Mouse (Mus musculus) liver, postnatal 0 days (tissue): ENCODE results near the gene A530032D15Rik. TPM values are rescaled to one million over a fixed set of nuclear protein-coding genes. Genes with fewer than 3 reads are reported as not detected.
A peak's percentile ranks its signal among the peaks of the same experiment; 100 is the strongest.
"Not testable (repeated sequence)": the region's sequence is repeated elsewhere in the genome, so short reads cannot be mapped to it uniquely, and the experiment has no call there.

Experiments
- ATAC-seq: fragments of 200-750 bp; cut with Nextera tagmentation; 2 replicates; pipeline ENCODE4 v1.8.0; 2017; ENCODE audit warnings: mild to moderate bottlenecking, moderate library complexity
- DNase-seq: peaks from one replicate; pipeline ENCODE4 v3.0.0-alpha.2; 2016
- H3K27ac ChIP-seq: fragments of 300-500 bp; sonication (generic); 2 replicates; pipeline ENCODE4 v1.5.1; 2014; ENCODE audit warnings: antibody characterized with exemption, moderate library complexity, mild to moderate bottlenecking, low read depth
- H3K27me3 ChIP-seq: fragments of 300-500 bp; sonication (generic); 2 replicates; pipeline ENCODE4 v1.6.1; 2014; ENCODE audit warnings: low read length, control low read depth, mixed read lengths; ENCODE audit not compliant: insufficient read depth
- H3K36me3 ChIP-seq: fragments of 300-500 bp; sonication (generic); replicated peaks from 2 replicates; pipeline ENCODE4 v1.6.1; 2014; ENCODE audit warnings: mild to moderate bottlenecking, control low read depth, low read length, moderate library complexity, mixed read lengths; ENCODE audit not compliant: insufficient read depth
- H3K4me1 ChIP-seq: fragments of 300-500 bp; sonication (generic); 2 replicates; pipeline ENCODE4 v1.6.1; 2014; ENCODE audit warnings: antibody characterized with exemption, mild to moderate bottlenecking, control low read depth; ENCODE audit not compliant: insufficient read depth
- H3K4me2 ChIP-seq: fragments of 300-500 bp; sonication (generic); 2 replicates; pipeline ENCODE4 v1.6.1; 2014; ENCODE audit warnings: low read depth, mild to moderate bottlenecking, low read length, moderate library complexity, mixed read lengths
- H3K4me3 ChIP-seq: fragments of 300-500 bp; sonication (generic); 2 replicates; pipeline ENCODE4 v1.5.1; 2014; ENCODE audit warnings: low read depth, low read length
- H3K9ac ChIP-seq: fragments of 300-500 bp; sonication (generic); replicated peaks from 2 replicates; pipeline ENCODE4 v1.6.1; 2014; ENCODE audit warnings: mild to moderate bottlenecking, moderate library complexity
- H3K9me3 ChIP-seq: fragments of 300-500 bp; sonication (generic); 2 replicates; pipeline ENCODE4 v1.6.1; 2016; ENCODE audit warnings: mild to moderate bottlenecking, control low read depth, low read length, mixed read lengths
- CTCF ChIP-seq: sonication (generic); IDR thresholded peaks from 2 replicates; pipeline ENCODE4 v1.5.1; 2016; ENCODE audit warnings: antibody characterized with exemption, low read depth
- WGBS: fragments of 180-500 bp; shearing (Covaris S2); extraction: QIAGEN DNeasy Blood & Tissue Kit; methylation state at CpG from one replicate; pipeline ENCODE4 v1.1.7; 2014; ENCODE audit not compliant: insufficient replicate concordance; 5-methylcytosine and 5-hydroxymethylcytosine counted together
- polyA plus RNA-seq: library from polyadenylated mRNA; unstranded; fragments of >200 nt; fragmentation: Nextera tagmentation; extraction: Ambion mirVana; gene quantifications from 2 replicates; pipeline ENCODE4 v1.2.1, GENCODE M21; 2015

A530032D15Rik gene
- 0.15 and 0.23 TPM in 2 replicates for polyA plus RNA-seq

DNA sequence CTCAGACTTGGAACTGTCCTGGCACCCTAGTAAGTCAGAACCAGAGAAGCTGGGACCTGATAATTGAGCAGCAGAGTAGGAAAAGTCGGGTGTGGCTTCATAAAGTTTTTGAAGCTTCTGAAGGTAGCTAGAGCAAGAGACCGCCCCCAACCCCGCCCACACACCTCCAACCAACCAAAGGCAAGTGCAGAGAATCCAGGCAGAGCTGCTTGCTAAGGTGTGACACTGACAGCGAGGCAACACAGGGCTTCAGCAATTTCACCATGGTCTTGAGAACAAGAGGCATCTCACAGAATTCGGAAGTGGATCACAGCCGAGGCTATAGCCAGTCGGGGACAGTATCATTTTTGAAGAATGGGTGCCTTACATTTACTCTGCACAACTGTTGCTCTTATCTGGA, at the start of gene A530032D15Rik:
TSS of gene A530032D15Rik (minus strand) at position 101 of the 400 bp plus-strand sequence.
- not testable (repeated sequence) for H3K27me3 ChIP-seq, H3K9ac ChIP-seq, H3K4me2 ChIP-seq, H3K4me1 ChIP-seq, H3K4me3 ChIP-seq, H3K27ac ChIP-seq, H3K9me3 ChIP-seq, H3K36me3 ChIP-seq, DNase-seq, ATAC-seq
- no CpG with 5 or more reads among the region's 7 CpGs for WGBS

- 68% methylated on average over 4 of the region's 5 CpGs for WGBS
- not testable (repeated sequence) for H3K4me3 ChIP-seq, H3K9me3 ChIP-seq, H3K9ac ChIP-seq, H3K36me3 ChIP-seq, H3K4me2 ChIP-seq, ATAC-seq, DNase-seq, H3K27me3 ChIP-seq, H3K27ac ChIP-seq, H3K4me1 ChIP-seq
Measured at GRCm38 (mm10) chr1:85155151-85155550, 45.5 kb upstream of the A530032D15Rik start.

DNA sequence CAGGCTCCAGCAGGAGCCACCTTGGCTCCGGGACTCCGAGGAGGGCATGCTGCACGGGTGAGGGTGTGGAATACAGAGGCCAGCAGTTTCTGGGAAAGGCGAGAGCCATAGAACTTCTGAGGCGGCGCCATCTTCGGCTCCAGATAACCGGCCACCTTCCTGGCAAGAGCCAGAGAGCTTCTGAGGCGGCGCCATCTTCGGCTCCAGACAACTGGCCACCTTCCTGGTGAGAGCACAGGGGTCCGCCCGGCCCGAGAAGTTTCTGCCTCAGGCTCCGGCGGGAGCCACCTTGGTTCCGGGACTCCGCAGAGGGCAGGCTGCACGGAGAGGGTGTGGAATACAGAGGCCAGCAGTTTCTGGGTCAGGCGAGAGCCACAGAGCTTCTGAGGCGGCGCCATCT, 24.0 kb upstream of the A530032D15Rik start:
- H3K27me3 ChIP-seq, H3K36me3 ChIP-seq, ATAC-seq, H3K4me3 ChIP-seq, H3K4me1 ChIP-seq, H3K4me2 ChIP-seq, H3K9ac ChIP-seq, DNase-seq, H3K27ac ChIP-seq, H3K9me3 ChIP-seq: not testable (repeated sequence)
- 80% methylated on average over 22 of the region's 22 CpGs for WGBS

DNA sequence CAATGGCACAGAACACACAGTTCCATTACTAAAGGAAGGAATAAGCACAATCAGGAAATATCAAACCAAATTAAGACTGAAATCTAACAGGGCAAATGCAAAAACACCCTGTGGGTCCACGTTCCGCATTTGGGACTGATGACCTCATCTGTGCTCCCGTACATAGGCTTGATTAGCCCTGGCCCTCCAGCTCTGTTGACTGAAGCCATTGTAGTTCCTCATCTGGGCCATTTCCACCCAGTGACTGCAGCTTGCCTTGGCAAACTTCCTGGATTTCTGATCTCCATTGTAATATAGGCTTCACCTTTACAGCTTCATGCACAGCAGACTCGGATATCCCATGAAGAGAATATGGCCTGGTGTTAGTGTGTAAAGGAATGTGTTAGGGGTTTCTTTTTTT, 12.2 kb upstream of the A530032D15Rik start:
- not testable (repeated sequence) for H3K27me3 ChIP-seq, H3K9me3 ChIP-seq, H3K27ac ChIP-seq, H3K4me3 ChIP-seq, H3K9ac ChIP-seq, H3K36me3 ChIP-seq, H3K4me2 ChIP-seq, DNase-seq, ATAC-seq, H3K4me1 ChIP-seq
- WGBS, result 77% methylated on average over 4 of the region's 4 CpGs

DNA sequence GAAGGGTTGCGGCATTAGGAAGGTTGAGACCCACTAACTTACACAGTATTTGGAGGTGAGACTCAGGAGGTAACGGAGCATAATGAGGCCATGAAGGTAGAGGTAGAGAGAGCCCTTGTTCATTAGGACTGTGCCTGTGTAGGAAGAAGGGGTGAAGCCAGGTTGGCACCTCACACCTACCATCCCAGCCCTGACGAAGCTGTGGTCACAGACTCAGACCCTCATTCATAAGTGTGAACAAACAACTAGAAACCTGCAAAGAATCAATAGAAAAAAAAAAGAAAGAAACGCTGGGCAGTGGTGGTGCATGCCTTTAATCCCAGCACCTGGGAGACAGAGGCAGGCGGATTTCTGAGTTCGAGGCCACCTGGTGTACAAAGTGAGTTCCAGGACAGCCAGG, 8.7 kb upstream of the A530032D15Rik start:
- H3K27me3 ChIP-seq, H3K27ac ChIP-seq, H3K4me1 ChIP-seq, DNase-seq, H3K4me3 ChIP-seq, H3K9me3 ChIP-seq, H3K9ac ChIP-seq, ATAC-seq, H3K4me2 ChIP-seq, H3K36me3 ChIP-seq: not testable (repeated sequence)
- WGBS, result 65% methylated on average over 5 of the region's 6 CpGs

- 53% methylated on average over 4 of the region's 6 CpGs for WGBS
- not testable (repeated sequence) for H3K4me2 ChIP-seq, ATAC-seq, DNase-seq, H3K27ac ChIP-seq, H3K4me3 ChIP-seq, H3K9ac ChIP-seq, H3K36me3 ChIP-seq, H3K27me3 ChIP-seq, H3K9me3 ChIP-seq, H3K4me1 ChIP-seq
Measured at GRCm38 (mm10) chr1:85117537-85117936, 7.9 kb upstream of the A530032D15Rik start.

DNA sequence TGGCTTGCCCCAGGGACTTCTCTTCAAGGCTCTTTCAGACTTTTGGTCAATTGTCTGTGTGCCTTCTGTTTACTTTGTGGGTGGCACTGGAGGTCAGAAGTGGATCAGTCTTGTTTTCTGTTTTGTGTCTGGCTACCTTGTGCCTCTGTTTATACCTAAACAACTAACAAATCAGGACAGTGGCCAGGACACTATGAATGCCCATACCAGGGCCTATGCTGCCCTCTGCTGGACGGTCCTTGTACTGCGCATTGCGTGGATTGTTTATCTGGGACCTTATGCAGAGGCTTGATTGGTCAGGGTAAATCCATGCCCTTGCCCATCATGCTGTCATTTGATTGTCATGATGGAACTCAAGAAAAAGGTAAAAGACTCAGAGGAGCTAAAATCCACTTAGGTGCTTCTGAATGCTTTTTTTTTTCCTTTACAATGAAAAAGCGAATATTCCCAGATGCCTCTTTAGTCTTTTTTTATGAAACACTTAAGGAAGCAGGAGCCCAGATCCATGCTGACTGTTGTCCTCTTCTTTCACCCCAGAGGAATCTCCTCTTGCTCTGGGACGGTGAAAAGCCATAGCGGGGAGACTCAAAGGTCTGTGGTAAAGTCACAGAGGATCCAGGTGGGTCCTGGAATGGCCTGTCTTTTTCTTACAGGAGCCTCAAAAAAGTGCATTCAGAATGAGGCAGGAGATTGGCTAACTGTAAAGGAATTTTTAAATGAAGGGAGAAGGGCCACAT, 5.2 kb upstream of the A530032D15Rik start:
- not testable (repeated sequence) for H3K4me3 ChIP-seq, H3K36me3 ChIP-seq, ATAC-seq, H3K9ac ChIP-seq, H3K27ac ChIP-seq, H3K4me2 ChIP-seq, DNase-seq, H3K9me3 ChIP-seq, H3K27me3 ChIP-seq, H3K4me1 ChIP-seq
- peak; percentile 29 for TF ChIP-seq CTCF
- 51% methylated on average over 6 of the region's 6 CpGs for WGBS

DNA sequence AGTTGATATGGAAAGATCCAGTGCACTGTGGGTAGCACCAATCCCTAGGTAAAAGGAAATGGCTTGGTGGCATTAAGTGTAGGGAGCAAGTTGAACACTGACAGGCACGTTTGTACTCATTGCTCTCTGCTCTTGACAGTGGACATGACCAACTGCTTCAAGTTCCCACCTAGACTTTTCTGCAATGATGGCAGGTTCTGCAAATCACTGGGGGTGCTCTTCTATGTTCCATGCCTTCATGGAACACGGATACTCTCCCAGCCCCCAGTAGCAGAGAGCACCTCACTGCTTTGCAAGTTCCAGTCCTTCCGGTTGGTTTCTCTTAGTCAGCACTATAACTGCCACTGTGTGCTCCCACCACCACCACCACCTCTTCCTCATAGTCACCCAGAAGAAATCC, 4.4 kb upstream of the A530032D15Rik start:
- H3K4me3 ChIP-seq, ATAC-seq, H3K9me3 ChIP-seq, H3K27me3 ChIP-seq, H3K36me3 ChIP-seq, H3K9ac ChIP-seq, H3K27ac ChIP-seq, H3K4me1 ChIP-seq, H3K4me2 ChIP-seq: not testable (repeated sequence)
- peak; percentile 10 for DNase-seq
- 71% methylated on average over 3 of the region's 3 CpGs for WGBS

DNA sequence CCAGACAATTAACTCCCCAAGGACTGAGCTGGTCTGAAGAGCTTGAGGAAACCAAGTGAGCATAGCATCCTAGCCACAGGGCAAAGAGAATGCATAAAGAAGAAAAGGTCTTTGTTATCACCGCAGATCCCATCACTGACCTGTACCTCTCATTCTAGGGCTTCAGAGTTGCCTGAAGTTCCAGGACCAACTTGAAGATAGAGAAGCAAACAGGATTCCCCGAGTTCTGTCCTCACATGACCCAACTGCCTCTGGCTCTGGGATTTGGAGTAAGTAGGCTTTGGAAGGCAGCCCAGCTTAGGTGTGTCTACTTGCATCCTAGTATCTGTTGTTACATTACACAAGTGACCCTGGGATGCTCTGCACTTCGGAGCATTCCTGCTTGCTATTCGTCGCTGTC, 3.2 kb upstream of the A530032D15Rik start:
- not testable (repeated sequence) for H3K36me3 ChIP-seq, DNase-seq, H3K4me3 ChIP-seq, H3K9ac ChIP-seq, H3K27ac ChIP-seq, H3K9me3 ChIP-seq, H3K4me1 ChIP-seq, H3K4me2 ChIP-seq, H3K27me3 ChIP-seq, ATAC-seq
- WGBS, result 64% methylated on average over 2 of the region's 5 CpGs

DNA sequence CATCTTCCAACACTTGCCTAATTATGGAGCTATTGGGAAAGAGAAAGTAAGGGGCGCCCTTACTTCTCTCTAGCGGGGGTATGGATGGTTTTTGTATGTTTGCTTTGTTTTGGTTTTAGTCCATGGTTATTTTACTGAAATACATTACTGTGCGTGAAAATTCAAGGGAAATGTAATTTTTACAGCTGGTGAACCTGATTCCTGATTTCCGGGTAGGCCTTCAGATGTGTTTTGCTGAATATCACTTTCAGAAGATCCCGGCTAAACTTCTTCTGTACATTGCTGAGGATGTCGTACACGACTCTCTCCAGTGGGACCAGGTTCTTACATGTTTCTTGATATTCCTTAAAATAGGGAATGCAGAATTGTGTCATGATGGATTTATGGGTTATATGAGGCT, 2.6 kb upstream of the A530032D15Rik start:
- not testable (repeated sequence) for ATAC-seq

More for the DNA sequence above, 2.6 kb upstream of the A530032D15Rik start:
- WGBS, result 82% methylated on average over 7 of the region's 7 CpGs
- not testable (repeated sequence) for H3K9ac ChIP-seq, DNase-seq, H3K4me3 ChIP-seq, H3K9me3 ChIP-seq, H3K36me3 ChIP-seq, H3K4me1 ChIP-seq, H3K27ac ChIP-seq, H3K27me3 ChIP-seq, H3K4me2 ChIP-seq
